Mouse (Mus musculus) inflammation-experienced regulatory T-cells (primary cell): ENCODE results near the gene Cyp2b9. TPM values are rescaled to one million over a fixed set of nuclear protein-coding genes. Genes with fewer than 3 reads are reported as not detected.

Experiments used
- polyA plus RNA-seq, 2 experiments: library from polyadenylated mRNA; unstranded; fragments of 100-300 nt; shearing (Covaris generic); gene quantifications; one replicate each; pipeline ENCODE4 v1.2.1; 2017

Gene Cyp2b9
- polyA plus RNA-seq = under 1 TPM in 1 of 2 experiments, not detected in 1; 0.34 TPM

DNA sequence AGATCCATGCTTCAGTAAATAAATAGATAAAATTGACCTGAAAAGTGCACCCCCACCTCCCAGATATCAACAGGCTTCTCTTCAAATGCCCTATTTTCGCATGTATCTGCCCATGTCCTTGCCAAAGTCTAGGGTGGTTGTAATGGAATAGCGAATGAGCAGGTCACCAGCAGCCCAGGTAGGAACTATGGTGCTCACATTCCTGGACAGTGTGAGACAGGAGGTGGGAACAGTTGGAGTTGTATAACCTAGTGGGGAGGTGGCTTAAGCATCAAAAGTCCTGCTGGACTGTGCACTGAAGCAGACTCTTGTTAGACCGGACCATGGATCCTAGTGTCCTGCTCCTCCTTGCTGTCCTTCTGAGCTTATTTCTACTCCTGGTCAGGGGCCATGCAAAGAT, at the start of gene Cyp2b9:
Cyp2b9 (plus strand) TSS at position 301 of the 400 bp plus-strand sequence.

DNA sequence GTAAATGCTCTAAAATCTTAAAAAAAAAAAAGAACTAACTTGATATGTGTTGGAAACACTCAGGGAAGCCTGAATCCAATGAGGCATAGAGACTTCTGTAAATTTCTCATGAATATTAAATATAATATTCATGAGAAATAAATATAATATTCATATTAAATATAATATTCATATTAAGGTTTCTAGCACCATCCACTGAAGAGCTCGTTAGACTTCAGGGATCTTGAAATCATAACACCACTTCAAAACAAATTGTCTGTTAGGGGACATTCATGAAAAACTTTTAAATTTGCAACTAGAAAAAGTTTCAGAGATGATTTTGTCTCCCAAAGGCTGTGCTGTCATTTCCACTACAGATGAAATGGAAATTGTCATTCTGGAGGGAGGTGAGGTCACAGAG, 86.8 kb downstream of the Cyp2b9 start, which contains the start of gene Vmn1r184:
Vmn1r184 (plus strand) TSS at position 301 of the 400 bp plus-strand sequence.

Other genes with a start within 250 kb of the Cyp2b9 start
- not detected for gene Cyp2b13, start 111.9 kb upstream of the Cyp2b9 start, polyA plus RNA-seq
- 1 to 10 TPM in 1 of 2 experiments, under 1 TPM in 1; 0.25 to 4.4 TPM for gene Vmn1r184, start 86.9 kb downstream of the Cyp2b9 start, polyA plus RNA-seq
- gene Cyp2a4, start 133.8 kb downstream of the Cyp2b9 start, polyA plus RNA-seq = not detected
- under 1 TPM in 1 of 2 experiments, not detected in 1; 0.98 TPM for gene Nlrp9c, start 230.3 kb downstream of the Cyp2b9 start, polyA plus RNA-seq